Mouse (Mus musculus) thymus, adult 2 months (tissue): ENCODE results near the gene Fgfr1op. TPM values are rescaled to one million over a fixed set of nuclear protein-coding genes. Genes with fewer than 3 reads are reported as not detected.
"Not testable (repeated sequence)": the region's sequence is repeated elsewhere in the genome, so short reads cannot be mapped to it uniquely, and the experiment has no call there.

ENCODE experiments used
- DNase-seq: peaks from one replicate; pipeline ENCODE4 v3.0.0; 2021
- H3K27ac ChIP-seq: fragments of 200-500 bp; 2 replicates; pipeline ENCODE4 v1.5.1; 2012; ENCODE audit warnings: low read length, control low read depth; ENCODE audit not compliant: control insufficient read depth, insufficient read depth
- H3K27me3 ChIP-seq: fragments of 200-500 bp; 2 replicates; pipeline ENCODE4 v1.6.1; 2012; ENCODE audit warnings: mild to moderate bottlenecking, low read length, moderate library complexity, mixed read lengths; ENCODE audit not compliant: control insufficient read depth, insufficient read depth
- H3K36me3 ChIP-seq: fragments of 200-500 bp; 2 replicates; pipeline ENCODE4 v1.6.1; 2012; ENCODE audit warnings: mild to moderate bottlenecking, low read length, moderate library complexity; ENCODE audit not compliant: control insufficient read depth, insufficient read depth
- H3K4me1 ChIP-seq: fragments of 200-500 bp; replicated peaks from 2 replicates; pipeline ENCODE4 v1.6.1; 2012; ENCODE audit warnings: low read length; ENCODE audit not compliant: control insufficient read depth, insufficient read depth
- H3K4me3 ChIP-seq: fragments of 200-500 bp; 2 replicates; pipeline ENCODE4 v1.5.1; 2012; ENCODE audit warnings: mild to moderate bottlenecking, low read length, control low read depth, moderate library complexity; ENCODE audit not compliant: control insufficient read depth, insufficient read depth
- CTCF ChIP-seq: fragments of 200-500 bp; IDR thresholded peaks from 2 replicates; pipeline ENCODE4 v1.5.1; 2012; ENCODE audit warnings: mild to moderate bottlenecking, control low read depth, low read length, moderate library complexity, borderline replicate concordance; ENCODE audit not compliant: control insufficient read depth, poor library complexity, insufficient read depth; ENCODE audit errors: extremely low read depth
- POLR2A ChIP-seq: fragments of 200-500 bp; IDR thresholded peaks from 2 replicates; pipeline ENCODE4 v1.6.1; 2012; ENCODE audit warnings: mild to moderate bottlenecking, low read length, control low read depth, moderate library complexity; ENCODE audit not compliant: control insufficient read depth, poor library complexity, insufficient read depth; ENCODE audit errors: extremely low read depth
- WGBS: fragments of 180-500 bp; shearing (Covaris S2); methylation state at CpG from one replicate; pipeline ENCODE4 v1.1.7; 2018; 5-methylcytosine and 5-hydroxymethylcytosine counted together
- polyA plus RNA-seq: library from polyadenylated mRNA; depleted of rRNA; stranded (reverse); fragments of >200 nt; gene quantifications from 2 replicates; pipeline ENCODE4 v1.2.3, GENCODE M21; 2012

Fgfr1op gene
- polyA plus RNA-seq, 1 experiment, result 6.6 TPM

- 94% methylated on average over 7 of the region's 8 CpGs for WGBS
- not testable (repeated sequence) for DNase-seq, H3K27me3 ChIP-seq, H3K4me3 ChIP-seq, H3K27ac ChIP-seq
- Histone ChIP-seq H3K36me3 (peaks cover 36% of the 10 kb centered on the region), H3K4me1 (peaks cover 14% of the 10 kb centered on the region)
Measured at GRCm38 (mm10) chr17:8167436-8167835, 2.1 kb downstream of the Fgfr1op start.

- H3K27ac ChIP-seq, result peak overlapping the region; percentile 39; the same call in 1 of the 2 replicates
- H3K4me1 ChIP-seq, result peaks cover 5% of the 10 kb centered on the region; the same call in 1 of the 2 replicates
- DNase-seq, result no peak
- 48% methylated on average over 7 of the region's 7 CpGs for WGBS
- no peak overlapping the region for H3K4me3 ChIP-seq
- no peaks in the 10 kb centered on the region for H3K27me3 ChIP-seq
- TF ChIP-seq CTCF (no peak), POLR2A (no peak)
- H3K36me3 ChIP-seq, result peaks cover 64% of the 10 kb centered on the region
Measured at GRCm38 (mm10) chr17:8170331-8170730, 5.0 kb downstream of the Fgfr1op start.

- no peaks in the 10 kb centered on the region for H3K27me3 ChIP-seq
- H3K4me1 ChIP-seq, result peaks cover 5% of the 10 kb centered on the region; the same call in 1 of the 2 replicates
- peaks cover 71% of the 10 kb centered on the region for H3K36me3 ChIP-seq
- no peak for DNase-seq
- no peak overlapping the region for H3K4me3 ChIP-seq
- 65% methylated on average over 4 of the region's 4 CpGs for WGBS
- no peak for TF ChIP-seq POLR2A
- TF ChIP-seq CTCF, result no peak
- H3K27ac ChIP-seq, result no peak overlapping the region
Measured at GRCm38 (mm10) chr17:8171081-8171480, 5.8 kb downstream of the Fgfr1op start.

GRCm38 (mm10) chr17:8177090-8177489, 11.8 kb downstream of the Fgfr1op start:
- no peak for DNase-seq
- Histone ChIP-seq H3K27ac (no peak overlapping the region), H3K27me3 (no peaks in the 10 kb centered on the region), H3K4me1 (no peaks in the 10 kb centered on the region), H3K36me3 (peaks cover 72% of the 10 kb centered on the region), H3K4me3 (no peak overlapping the region)
- 96% methylated on average over 5 of the region's 5 CpGs for WGBS
- TF ChIP-seq POLR2A (no peak), CTCF (no peak)

- WGBS, result 95% methylated on average over 5 of the region's 5 CpGs
- H3K27ac ChIP-seq, result no peak overlapping the region
- DNase-seq, result no peak
- H3K4me3 ChIP-seq, result no peak overlapping the region
- peaks cover 79% of the 10 kb centered on the region for H3K36me3 ChIP-seq
- no peaks in the 10 kb centered on the region for H3K27me3 ChIP-seq
- H3K4me1 ChIP-seq, result no peaks in the 10 kb centered on the region
- no peak for TF ChIP-seq CTCF
- TF ChIP-seq POLR2A, result no peak
Measured at GRCm38 (mm10) chr17:8183815-8184214, 18.5 kb downstream of the Fgfr1op start.

GRCm38 (mm10) chr17:8184217-8184616, 18.9 kb downstream of the Fgfr1op start:
- peaks cover 83% of the 10 kb centered on the region for H3K36me3 ChIP-seq
- no peaks in the 10 kb centered on the region for H3K4me1 ChIP-seq
- H3K27ac ChIP-seq, result no peak overlapping the region
- no peak overlapping the region for H3K4me3 ChIP-seq
- TF ChIP-seq CTCF, result no peak
- no peak for TF ChIP-seq POLR2A
- H3K27me3 ChIP-seq, result no peaks in the 10 kb centered on the region
- DNase-seq, result no peak
- 95% methylated on average over 7 of the region's 7 CpGs for WGBS

GRCm38 (mm10) chr17:8193678-8194077, 28.4 kb downstream of the Fgfr1op start:
- Histone ChIP-seq H3K4me3 (no peak overlapping the region), H3K27ac (no peak overlapping the region), H3K4me1 (no peaks in the 10 kb centered on the region), H3K36me3 (peaks cover 64% of the 10 kb centered on the region), H3K27me3 (no peaks in the 10 kb centered on the region)
- 97% methylated on average over 8 of the region's 8 CpGs for WGBS
- no peak for DNase-seq
- TF ChIP-seq POLR2A (no peak), CTCF (no peak)
